Mouse (Mus musculus): Measurements from ENCODE around the gene AB124611. TPM values are rescaled to one million over a fixed set of nuclear protein-coding genes. Genes with fewer than 3 reads are reported as not detected.
"Not testable (repeated sequence)": the region's sequence is repeated elsewhere in the genome, so short reads cannot be mapped to it uniquely, and the experiment has no call there.

The AB124611 gene
- polyA plus RNA-seq, 1 experiment from 2014 or later, result 2.5 TPM

GRCm38 (mm10) chr9:21507753-21508430 is 18.1 kb upstream of the AB124611 start:
- peaks cover 16% of the 10 kb centered on the region for H3K4me1 ChIP-seq
- WGBS, result 91% methylated on average over 15 of the region's 15 CpGs
- no peak overlapping the region for H3K4me3 ChIP-seq
- no peaks in the 10 kb centered on the region for H3K9me3 ChIP-seq
- no peak for DNase-seq (ENCODE audit: low spot score)
- no peaks in the 10 kb centered on the region for H3K27me3 ChIP-seq (ENCODE audit: insufficient read depth, poor library complexity, severe bottlenecking)
- peaks cover 64% of the 10 kb centered on the region for H3K36me3 ChIP-seq
- H3K27ac ChIP-seq, result no peak overlapping the region

- H3K27me3 ChIP-seq (ENCODE audit: insufficient read depth, poor library complexity, severe bottlenecking), result no peaks in the 10 kb centered on the region
- H3K4me1 ChIP-seq, result peaks cover 16% of the 10 kb centered on the region
- H3K9me3 ChIP-seq, result no peaks in the 10 kb centered on the region
- peaks cover 53% of the 10 kb centered on the region for H3K36me3 ChIP-seq
- H3K4me3 ChIP-seq, result peak overlapping the region; percentile 81
- 71% methylated on average over 7 of the region's 7 CpGs for WGBS
- DNase-seq (ENCODE audit: low spot score), result no peak
- peak overlapping the region; percentile 24 for H3K27ac ChIP-seq
Observed at GRCm38 (mm10) chr9:21508871-21509404, 17.0 kb upstream of the AB124611 start.

DNA sequence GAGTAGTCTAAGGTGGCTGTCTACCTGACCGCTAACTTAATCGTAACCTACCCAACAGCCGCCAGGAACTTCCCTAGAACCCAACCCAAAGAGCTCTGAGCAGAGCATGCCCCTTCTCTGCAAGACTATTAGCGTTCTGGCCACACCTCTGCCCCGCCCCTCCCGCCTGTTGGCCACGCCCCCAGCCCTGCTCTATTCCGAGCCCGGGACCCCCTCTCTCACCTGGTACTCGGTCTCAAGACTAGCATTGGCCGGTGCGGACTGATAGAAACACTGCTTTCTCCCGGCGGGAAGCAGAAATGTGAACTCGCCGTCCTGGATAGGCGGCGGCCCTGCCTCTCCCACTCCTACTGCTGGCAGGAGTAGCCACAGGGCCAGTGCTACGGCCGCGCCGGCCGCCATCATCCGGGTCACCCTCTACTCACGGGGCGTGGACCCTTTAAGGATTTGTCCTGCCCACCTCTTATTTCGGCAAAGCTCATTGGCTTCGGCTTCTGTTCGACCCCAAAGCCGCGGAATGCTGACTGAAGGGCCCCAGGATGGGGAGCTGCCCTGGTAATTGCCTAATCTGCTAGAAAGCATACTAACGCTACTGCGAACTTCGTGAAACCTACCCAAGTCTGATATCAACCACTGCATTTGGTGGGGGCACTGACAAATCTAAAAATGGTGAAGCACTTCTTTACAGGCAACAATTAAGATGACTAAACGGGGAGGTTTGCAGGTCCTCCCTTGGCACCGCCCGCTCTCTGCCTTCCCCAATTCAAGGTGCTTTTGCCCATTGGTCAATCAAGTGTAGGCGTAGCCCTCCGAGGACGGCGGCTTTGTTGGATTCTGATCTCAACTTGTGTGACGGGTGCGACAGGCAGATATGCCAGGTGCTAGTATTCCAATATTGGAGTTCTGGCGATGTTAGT is 15.9 kb upstream of the AB124611 start, which contains the start of gene Tmed1:
TSS of gene Tmed1 (minus strand) at position 481 of the 917 bp plus-strand sequence.
- Histone ChIP-seq H3K4me3 (peak within 1 kb of the TSS; percentile 81), H3K27ac (peak within 1 kb of the TSS; percentile 94), H3K9me3 (no peaks in the 10 kb centered on the region), H3K4me1 (peaks cover 16% of the 10 kb centered on the region), H3K36me3 (peaks cover 42% of the 10 kb centered on the region), H3K27me3 (ENCODE audit: insufficient read depth, poor library complexity, severe bottlenecking) (no peaks in the 10 kb centered on the region)
- peak; percentile 98 for DNase-seq (ENCODE audit: low spot score)
- under 1% methylated on average over 44 of the region's 44 CpGs for WGBS

GRCm38 (mm10) chr9:21510689-21511015 is 15.3 kb upstream of the AB124611 start:
- 4% methylated on average over 7 of the region's 7 CpGs for WGBS

DNA sequence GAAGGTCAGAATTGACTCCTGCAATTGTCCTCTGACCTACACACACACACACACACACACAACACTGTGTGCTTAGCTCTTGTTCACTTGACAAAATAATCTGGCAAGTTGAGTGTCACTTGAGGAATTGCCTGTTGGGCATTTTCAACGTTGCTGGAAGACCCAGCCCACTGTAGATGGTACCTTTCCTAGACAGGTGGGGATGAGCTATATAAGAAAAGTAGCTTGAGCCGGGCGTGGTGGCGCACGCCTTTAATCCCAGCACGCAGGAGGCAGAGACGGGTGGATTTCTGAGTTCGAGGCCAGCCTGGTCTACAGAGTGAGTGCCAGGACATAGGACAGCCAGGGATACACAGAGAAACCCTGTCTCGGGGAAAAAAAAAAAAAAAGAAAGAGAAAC is 14.9 kb upstream of the AB124611 start:
- peak overlapping the region; percentile 81 for H3K4me3 ChIP-seq
- H3K27me3 ChIP-seq (ENCODE audit: insufficient read depth, poor library complexity, severe bottlenecking), result no peaks in the 10 kb centered on the region
- H3K27ac ChIP-seq, result peak overlapping the region; percentile 94
- WGBS, result 76% methylated on average over 9 of the region's 9 CpGs
- H3K36me3 ChIP-seq, result peaks cover 32% of the 10 kb centered on the region
- H3K9me3 ChIP-seq, result no peaks in the 10 kb centered on the region
- peaks cover 16% of the 10 kb centered on the region for H3K4me1 ChIP-seq
- DNase-seq (ENCODE audit: low spot score), result no peak

More at GRCm38 (mm10) chr9:21510689-21511015, 15.3 kb upstream of the AB124611 start:
- no peaks in the 10 kb centered on the region for H3K27me3 ChIP-seq (ENCODE audit: insufficient read depth, poor library complexity, severe bottlenecking)
- peak overlapping the region; percentile 94 for H3K27ac ChIP-seq
- no peaks in the 10 kb centered on the region for H3K9me3 ChIP-seq
- peaks cover 16% of the 10 kb centered on the region for H3K4me1 ChIP-seq
- peaks cover 36% of the 10 kb centered on the region for H3K36me3 ChIP-seq
- peak overlapping the region; percentile 81 for H3K4me3 ChIP-seq
- no peak for DNase-seq (ENCODE audit: low spot score)

GRCm38 (mm10) chr9:21513466-21513865 is 12.5 kb upstream of the AB124611 start:
- no peaks in the 10 kb centered on the region for H3K9me3 ChIP-seq
- peaks cover 16% of the 10 kb centered on the region for H3K4me1 ChIP-seq
- no peak for DNase-seq (ENCODE audit: low spot score)
- H3K27ac ChIP-seq, result no peak overlapping the region
- WGBS, result 97% methylated on average over 4 of the region's 4 CpGs
- no peaks in the 10 kb centered on the region for H3K27me3 ChIP-seq (ENCODE audit: insufficient read depth, poor library complexity, severe bottlenecking)
- H3K4me3 ChIP-seq, result no peak overlapping the region
- peaks cover 8% of the 10 kb centered on the region for H3K36me3 ChIP-seq

DNA sequence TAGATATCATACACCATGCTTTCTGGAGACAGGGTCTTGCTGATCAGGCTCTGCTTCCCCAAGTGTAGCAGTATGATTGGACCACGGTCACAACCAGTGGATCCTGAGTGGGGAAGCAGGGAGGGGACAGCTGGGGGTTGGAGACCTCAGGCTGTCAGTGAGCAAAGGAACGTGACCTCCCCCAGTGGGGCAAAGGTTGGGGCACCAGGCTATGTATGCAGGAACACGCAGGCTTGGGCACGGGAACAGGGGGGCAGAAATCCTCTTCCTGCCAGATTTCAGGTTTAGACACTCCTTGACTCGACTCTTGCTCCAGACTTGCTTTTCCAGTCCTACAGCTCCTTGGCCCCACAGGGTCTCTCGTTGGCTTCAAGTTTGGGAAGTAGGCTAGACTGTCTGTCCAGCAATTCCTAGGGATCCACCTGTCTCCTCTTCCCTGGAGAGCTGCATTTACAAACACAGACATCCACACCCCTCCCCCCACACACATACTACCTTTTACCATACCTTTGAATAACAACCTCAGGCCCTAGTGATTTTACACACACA is 8.0 kb upstream of the AB124611 start:
- Histone ChIP-seq H3K4me3 (no peak overlapping the region), H3K4me1 (no peaks in the 10 kb centered on the region), H3K27me3 (ENCODE audit: insufficient read depth, poor library complexity, severe bottlenecking) (no peaks in the 10 kb centered on the region), H3K27ac (no peak overlapping the region), H3K36me3 (no peaks in the 10 kb centered on the region), H3K9me3 (no peaks in the 10 kb centered on the region)
- DNase-seq (ENCODE audit: low spot score), result no peak
- WGBS, result 81% methylated on average over 6 of the region's 6 CpGs

- not testable (repeated sequence) for DNase-seq (ENCODE audit: low spot score); H3K9me3 ChIP-seq; H3K27me3 ChIP-seq (ENCODE audit: insufficient read depth, poor library complexity, severe bottlenecking); H3K27ac ChIP-seq; H3K4me1 ChIP-seq; H3K4me3 ChIP-seq; H3K36me3 ChIP-seq
- 77% methylated on average over 6 of the region's 6 CpGs for WGBS
Observed at GRCm38 (mm10) chr9:21518690-21519089, 7.3 kb upstream of the AB124611 start.

DNA sequence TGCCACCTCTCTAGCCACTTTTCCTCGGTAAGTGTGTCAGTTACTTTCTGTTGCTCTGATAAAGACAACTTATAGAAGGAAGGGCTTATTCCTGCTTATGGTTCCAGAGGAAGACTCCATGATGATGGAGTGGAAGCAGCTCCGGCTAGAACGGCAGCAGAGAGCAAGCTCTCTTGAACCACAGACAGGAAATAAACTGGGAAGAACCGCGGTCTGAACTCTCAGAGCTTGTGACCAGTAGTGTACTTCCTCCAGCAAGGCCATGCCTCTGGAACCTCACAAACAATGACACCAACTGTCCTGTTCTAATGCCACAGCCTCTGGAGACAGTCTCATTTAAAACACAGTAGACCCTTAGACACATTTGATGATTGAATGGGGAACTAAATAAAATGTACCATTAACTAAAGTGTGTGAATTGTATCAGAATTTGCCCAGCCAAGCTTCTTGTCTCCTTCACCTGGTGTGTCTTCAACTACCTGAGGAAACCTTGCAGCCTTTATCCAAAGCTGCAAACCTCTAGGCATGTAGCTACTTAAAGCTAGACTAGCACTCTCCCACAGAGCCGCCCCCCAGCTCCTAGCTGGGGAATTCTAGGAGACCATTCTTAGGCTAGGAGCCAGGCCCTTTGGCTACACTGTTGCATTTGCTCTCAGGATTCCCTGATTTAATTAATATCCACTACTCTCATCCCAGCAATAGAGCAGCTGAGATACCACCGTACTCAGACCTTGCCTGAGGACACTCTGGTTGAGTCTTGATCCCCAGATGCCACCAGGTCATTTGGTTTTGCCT is 637 bp upstream of the AB124611 start:
- H3K27ac ChIP-seq, result no peak overlapping the region
- WGBS, result 76% methylated on average over 7 of the region's 7 CpGs

DNA sequence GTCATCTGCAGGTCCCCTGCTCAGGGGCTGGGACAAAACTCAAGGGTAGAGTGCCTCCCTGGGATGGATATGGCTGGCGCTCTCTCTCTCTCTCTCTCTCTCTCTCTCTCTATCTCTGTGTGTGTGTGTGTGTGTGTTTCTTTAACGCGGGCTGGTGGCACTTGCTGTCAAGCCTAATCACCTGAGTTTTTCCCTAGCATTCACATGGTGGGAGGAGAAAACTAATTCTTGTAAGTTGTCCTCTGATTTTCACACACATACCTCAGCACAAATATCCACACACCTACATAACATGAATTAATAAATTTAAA is 613 bp downstream of the AB124611 start:
- Histone ChIP-seq H3K27ac (no peak overlapping the region), H3K27me3 (ENCODE audit: insufficient read depth, poor library complexity, severe bottlenecking) (no peaks in the 10 kb centered on the region), H3K4me3 (no peak overlapping the region), H3K36me3 (no peaks in the 10 kb centered on the region), H3K4me1 (peaks cover 8% of the 10 kb centered on the region), H3K9me3 (no peaks in the 10 kb centered on the region)
- DNase-seq (ENCODE audit: low spot score), result no peak
- 63% methylated on average over 3 of the region's 3 CpGs for WGBS

More for the DNA sequence above, 637 bp upstream of the AB124611 start:
- no peak overlapping the region for H3K4me3 ChIP-seq
- no peaks in the 10 kb centered on the region for H3K36me3 ChIP-seq
- DNase-seq (ENCODE audit: low spot score), result no peak
- peaks cover 8% of the 10 kb centered on the region for H3K4me1 ChIP-seq
- no peaks in the 10 kb centered on the region for H3K9me3 ChIP-seq
- H3K27me3 ChIP-seq (ENCODE audit: insufficient read depth, poor library complexity, severe bottlenecking), result no peaks in the 10 kb centered on the region

DNA sequence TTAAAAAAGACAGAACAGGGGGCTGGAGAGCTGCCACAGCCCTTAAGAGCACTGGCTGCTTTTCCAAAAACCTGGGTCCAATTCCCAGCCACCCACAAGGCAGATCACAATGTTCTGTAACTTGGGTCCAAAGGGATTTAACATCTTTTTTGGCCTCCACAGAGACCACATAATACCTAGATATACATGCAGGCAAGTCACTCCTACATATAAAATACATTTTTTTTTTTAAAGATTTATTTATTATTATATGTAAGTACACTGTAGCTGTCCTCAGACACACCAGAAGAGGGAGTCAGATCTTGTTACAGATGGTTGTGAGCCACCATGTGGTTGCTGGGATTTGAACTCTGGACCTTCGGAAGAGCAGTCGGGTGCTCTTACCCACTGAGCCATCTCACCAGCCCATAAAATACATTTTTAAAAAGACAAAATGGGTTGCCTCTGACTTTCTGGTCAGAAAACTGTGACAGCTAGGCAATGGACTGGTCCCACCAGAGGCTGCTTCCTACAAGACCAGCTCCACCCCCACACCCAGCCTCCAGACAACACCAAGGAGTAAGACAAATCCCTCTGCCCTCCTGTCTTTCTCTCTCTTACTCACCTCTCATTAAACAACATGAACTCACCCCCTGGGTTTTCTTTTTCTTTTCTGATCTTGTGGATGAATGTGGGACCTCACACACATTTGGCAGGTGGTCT is 1.3 kb downstream of the AB124611 start:
- WGBS, result 88% methylated on average over 2 of the region's 2 CpGs

DNA sequence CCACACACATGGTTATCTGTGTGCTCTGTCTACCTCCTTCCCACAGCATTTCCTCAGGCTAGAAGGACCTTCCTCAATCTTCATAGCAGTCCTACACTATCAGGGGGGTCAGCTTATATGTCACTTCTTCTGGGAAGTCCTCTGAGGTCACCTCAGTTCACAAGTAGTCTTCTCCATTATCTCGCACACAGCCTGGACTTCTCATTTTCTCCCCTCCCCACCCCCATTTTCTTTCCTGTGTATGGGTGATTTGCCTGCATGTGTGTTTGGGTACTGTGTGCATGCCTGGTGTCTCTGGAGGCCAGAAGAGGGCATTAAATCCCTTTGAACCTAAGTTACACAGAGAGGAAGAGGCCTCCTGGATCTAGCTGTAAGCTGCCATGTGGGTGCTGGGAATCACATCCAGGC is 1.9 kb downstream of the AB124611 start:
- peaks cover 8% of the 10 kb centered on the region for H3K4me1 ChIP-seq
- no peak overlapping the region for H3K27ac ChIP-seq
- no peaks in the 10 kb centered on the region for H3K9me3 ChIP-seq
- no peaks in the 10 kb centered on the region for H3K27me3 ChIP-seq (ENCODE audit: insufficient read depth, poor library complexity, severe bottlenecking)
- 53% methylated on average over 1 of the region's 1 CpGs for WGBS
- no peaks in the 10 kb centered on the region for H3K36me3 ChIP-seq
- H3K4me3 ChIP-seq, result no peak overlapping the region
- no peak for DNase-seq (ENCODE audit: low spot score)

More for the DNA sequence above, 1.3 kb downstream of the AB124611 start:
- Histone ChIP-seq H3K27me3 (ENCODE audit: insufficient read depth, poor library complexity, severe bottlenecking) (no peaks in the 10 kb centered on the region), H3K4me1 (peaks cover 8% of the 10 kb centered on the region), H3K27ac (no peak overlapping the region), H3K9me3 (no peaks in the 10 kb centered on the region), H3K4me3 (no peak overlapping the region), H3K36me3 (no peaks in the 10 kb centered on the region)
- no peak for DNase-seq (ENCODE audit: low spot score)
